Mouse (Mus musculus) megakaryocyte, adult 5-6 weeks (primary cell): ENCODE measurements around the gene Srgap3. TPM values are rescaled to one million over a fixed set of nuclear protein-coding genes. Genes with fewer than 3 reads are reported as not detected.
A peak's percentile ranks its signal among the peaks of the same experiment; 100 is the strongest.

Experiments used
- ATAC-seq: 2 replicates; pipeline ENCODE4 v1.8.0; 2016; ENCODE audit warnings: mild to moderate bottlenecking, inconsistent platforms; ENCODE audit not compliant: poor library complexity, severe bottlenecking
- total RNA-seq, 2 experiments: library from RNA; stranded (forward) in 1 of 2; stranded (reverse) in 1 of 2; fragments of 153-499, 151-499 nt in 1 of 2; fragments of 221-1000, 200-1000 nt in 1 of 2; gene quantifications; 2 replicates each; pipeline versions ENCODE4 v1.2.3 to v1.2.4; 2015 to 2017

Srgap3 gene
- 3.5 and 6.1 TPM in 2 replicates for total RNA-seq (2015)
- 2.7 and 2.8 TPM in 2 replicates for total RNA-seq (2017)

DNA sequence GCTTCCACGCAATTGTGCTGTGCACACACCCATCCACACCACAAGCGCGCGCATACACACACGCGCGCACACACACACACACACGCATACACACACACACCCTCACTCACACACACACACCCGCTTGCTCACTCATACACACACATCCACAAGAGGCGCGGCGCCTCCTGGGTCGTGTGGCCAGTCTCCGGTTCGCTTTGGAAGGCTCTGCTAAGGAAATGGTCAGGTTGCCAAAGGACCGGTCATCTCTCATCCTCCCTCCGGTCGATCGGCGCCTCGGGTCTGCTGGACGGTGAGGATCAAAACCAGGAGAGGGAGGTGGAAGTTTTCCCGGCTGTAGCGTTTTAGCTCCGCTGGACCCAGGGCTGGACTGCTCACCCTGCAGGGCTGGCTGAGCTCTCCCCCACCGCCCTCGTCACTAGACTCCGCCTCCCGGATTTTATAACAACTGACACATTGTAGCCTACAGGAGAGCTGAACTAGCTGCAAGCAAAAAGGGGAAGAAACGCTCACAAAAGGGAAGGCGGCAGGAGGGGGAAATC lies at the start of gene Srgap3:
Srgap3 (minus strand) TSS at position 372 of the 542 bp plus-strand sequence.
- peak; percentile 84 for ATAC-seq

DNA sequence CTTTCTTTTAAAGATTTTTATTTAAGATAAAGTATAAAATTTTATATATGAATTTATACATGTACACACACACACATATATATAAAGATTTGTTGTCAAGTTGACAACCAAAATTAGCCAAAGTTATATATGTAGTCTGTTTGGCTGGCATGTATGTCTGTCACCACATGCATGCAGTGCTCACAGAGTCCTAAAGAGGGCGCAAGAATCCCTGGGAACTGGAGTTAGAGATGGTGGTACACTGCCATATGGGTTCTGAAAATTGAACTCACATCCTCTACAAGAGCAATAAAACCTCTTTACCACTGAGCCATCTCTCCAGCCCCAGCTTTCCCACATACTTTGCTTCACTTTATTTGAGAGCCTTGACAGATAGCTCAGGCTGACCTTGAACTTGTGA lies 48.6 kb upstream of the Srgap3 start:
- no peak for ATAC-seq

DNA sequence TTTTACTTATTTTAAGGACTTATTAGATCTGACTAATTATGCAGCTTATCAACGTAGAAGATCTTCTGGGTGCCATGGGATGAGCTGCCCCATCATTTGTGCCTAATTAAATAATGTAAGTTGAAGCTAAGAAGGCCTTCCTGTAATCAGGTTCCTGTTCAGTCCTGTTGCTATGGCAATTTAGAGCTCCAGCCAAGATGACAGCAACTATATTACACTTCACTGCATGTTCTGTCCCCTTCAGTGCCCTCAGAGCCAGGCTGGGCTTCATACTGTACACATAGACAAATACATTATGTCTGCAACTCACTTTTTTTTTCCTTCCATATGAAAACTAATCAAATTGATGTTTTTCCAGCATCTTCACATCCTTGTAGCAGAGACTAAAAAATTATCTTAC lies 43.1 kb upstream of the Srgap3 start:
- no peak for ATAC-seq

DNA sequence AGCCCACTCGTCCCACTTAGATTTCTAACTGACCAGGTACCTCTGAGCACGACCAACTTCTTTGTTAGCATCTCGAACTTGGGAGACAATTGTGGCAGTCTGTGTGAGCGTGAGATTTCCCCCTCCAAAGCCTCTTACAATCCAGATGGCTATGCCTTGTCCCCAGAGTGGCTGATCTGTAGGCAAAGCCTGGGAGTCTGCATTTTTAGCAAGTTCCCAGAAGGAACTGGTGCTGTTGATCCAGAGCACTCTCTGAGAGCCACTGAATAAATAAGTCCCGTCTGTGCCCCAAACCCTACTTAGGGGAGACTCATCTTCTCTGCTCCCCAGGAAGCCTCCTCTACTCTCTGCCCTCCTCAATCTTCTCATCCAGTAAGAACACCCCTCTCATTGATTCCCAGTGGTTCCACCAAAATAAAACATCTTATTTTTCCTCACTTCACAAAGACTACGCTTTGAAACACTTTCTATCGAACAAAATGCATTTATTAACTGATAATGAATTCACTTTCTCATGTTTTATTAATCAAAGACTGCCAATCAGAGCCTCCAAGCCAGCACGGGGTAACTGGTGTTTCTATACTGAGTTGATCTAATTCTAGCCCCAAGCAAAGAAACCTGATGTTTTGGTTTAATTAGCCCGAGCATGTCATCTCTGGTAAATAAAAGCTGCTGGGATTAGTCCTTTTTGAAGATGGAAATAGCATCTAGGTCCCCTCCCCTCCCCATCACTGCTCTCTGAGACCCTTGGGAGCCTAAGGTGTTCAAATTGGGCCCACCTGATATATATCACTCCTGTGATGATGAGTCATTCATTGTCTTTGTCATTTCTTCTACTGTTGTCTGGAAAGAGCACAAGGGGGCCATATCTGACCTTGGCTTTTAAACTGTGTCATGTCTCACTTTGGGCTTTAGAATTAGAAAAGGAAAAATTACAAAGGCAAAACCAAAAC lies 38.6 kb upstream of the Srgap3 start:
- no peak for ATAC-seq

DNA sequence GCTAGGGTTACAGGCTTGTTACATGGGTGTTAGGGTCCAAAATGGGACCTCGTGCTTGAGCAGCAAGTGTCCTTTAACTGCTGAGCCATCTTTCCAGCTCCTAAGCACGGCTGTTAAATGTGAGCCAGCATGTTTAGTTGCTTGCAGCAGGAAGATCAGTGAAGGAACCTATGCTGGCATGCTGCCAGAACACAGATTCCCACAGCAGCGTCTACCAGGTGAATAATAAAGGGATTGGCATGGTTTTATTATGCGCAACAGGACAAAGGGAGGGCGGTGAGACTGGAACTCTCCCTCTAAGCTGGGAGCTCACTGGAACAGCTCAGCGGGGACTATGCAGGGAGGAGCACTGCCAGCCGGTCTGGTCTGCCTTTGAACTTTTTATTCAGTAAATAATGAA lies 35.2 kb upstream of the Srgap3 start:
- ATAC-seq = no peak

DNA sequence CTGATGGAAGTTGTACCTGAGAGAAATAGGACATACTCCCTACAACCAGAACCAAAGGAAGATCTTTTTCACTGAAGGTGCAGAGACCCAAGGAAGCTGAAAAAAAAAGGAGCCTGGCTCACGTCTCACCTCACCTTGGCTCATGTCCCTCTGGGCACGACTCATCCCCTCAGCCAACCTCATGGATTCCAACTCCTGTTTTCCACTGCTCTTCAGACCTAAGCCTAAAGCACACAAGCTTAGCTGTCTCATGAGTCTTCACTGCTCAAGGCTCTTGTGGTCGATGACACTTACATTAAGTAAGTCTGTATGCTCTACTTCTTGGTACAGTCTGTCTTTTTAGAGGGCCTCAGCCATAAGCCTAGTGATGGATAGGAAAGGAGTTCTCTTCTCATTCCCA lies 31.9 kb upstream of the Srgap3 start:
- no peak for ATAC-seq

DNA sequence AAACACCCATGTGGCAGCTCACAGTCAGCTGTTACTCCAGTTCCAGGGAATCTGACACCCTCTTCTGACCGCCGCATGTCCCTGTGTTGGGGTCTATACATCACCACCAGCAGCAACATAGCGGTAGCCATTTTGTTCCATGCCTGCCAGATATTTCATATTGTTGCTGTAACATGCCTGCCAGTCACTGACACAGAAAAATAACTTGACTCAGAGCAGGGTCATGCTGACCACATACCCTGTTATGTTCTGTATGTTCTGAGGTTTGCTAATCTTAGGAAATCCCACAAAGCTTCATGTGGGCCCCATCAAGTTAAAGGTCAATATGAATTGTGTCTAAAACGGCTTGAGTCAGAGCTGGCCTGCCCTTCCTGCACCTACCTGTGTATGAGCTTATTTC lies 30.2 kb upstream of the Srgap3 start:
- no peak for ATAC-seq

DNA sequence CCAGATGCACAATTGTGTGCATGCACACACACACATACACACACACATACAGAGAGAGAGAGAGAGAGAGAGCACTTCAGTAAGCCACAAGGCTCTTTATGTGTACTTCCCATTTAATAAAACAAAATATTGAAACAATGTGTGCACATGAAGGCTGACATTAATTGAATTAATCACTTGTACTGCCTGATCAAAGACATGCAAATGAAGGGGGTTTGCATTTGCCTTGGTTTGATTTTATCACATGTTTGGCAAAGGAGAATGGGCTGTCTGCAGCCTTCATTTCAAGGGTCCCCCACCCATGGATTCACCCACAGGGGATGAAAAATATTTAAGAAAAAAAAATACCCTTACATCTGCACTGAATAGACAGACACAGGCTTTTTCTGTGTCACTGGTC lies 29.5 kb upstream of the Srgap3 start:
- ATAC-seq = no peak

DNA sequence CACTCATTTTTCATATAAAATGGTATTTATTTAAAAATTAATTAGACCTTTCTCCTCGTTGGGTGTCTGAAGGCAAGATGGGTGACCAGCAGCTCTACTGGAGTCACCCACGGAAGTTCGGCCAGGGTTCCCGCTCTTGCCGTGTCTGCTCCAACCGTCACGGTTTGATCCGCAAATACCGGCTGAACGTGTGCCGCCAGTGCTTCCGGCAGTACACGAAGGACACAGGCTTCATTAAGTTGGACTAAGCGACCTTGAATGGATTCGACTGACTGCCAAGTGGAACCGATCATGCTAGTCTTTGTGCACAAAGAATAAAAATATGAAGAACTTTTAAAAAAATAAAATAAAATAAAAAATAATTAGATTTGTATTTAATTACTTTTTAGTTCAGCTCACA lies 29.1 kb upstream of the Srgap3 start:
- ATAC-seq = no peak

DNA sequence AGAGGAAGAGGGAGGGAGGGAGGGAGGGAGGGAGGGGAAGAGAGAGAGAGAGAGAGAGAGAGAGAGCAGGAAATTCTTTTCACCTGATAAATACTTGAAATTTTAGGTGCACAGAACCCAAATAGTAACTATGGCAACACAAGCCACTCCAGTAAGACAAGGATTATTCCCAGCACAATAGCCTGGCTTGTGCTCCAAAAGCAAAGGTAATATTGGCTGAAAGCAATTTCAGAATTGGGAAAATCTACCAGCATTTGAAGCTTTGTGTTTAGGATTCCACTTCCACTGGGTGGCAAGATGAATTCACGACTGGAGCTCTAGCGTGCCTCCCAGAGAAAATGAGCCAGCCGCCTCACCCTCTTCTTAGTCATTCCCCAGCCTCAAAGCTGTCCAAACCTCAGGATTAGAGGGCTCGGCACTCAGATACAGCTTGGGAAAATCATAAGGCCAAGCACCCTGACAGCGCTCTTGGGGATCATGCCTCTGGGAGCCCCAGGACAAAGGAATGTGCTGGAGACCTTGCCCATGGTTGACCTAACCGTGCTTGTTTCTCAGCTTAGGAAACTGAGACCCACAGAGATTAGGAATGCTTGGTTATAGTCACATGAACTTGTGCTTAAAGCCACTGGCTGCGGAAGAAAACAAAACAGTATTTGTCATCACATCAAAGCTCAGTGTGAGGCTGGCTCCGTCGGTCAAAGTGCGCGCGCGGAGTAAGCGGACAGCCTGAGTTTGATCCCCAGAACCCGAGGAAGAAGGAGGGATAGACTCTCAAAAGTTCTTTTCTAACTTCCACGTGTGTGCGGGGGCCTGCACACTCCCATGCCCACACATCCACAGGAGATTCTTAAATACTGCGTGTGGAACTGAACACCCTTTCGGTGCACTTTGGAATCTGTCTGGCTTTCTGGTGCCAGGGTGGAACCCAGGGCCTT lies 27.0 kb upstream of the Srgap3 start:
- ATAC-seq = no peak

DNA sequence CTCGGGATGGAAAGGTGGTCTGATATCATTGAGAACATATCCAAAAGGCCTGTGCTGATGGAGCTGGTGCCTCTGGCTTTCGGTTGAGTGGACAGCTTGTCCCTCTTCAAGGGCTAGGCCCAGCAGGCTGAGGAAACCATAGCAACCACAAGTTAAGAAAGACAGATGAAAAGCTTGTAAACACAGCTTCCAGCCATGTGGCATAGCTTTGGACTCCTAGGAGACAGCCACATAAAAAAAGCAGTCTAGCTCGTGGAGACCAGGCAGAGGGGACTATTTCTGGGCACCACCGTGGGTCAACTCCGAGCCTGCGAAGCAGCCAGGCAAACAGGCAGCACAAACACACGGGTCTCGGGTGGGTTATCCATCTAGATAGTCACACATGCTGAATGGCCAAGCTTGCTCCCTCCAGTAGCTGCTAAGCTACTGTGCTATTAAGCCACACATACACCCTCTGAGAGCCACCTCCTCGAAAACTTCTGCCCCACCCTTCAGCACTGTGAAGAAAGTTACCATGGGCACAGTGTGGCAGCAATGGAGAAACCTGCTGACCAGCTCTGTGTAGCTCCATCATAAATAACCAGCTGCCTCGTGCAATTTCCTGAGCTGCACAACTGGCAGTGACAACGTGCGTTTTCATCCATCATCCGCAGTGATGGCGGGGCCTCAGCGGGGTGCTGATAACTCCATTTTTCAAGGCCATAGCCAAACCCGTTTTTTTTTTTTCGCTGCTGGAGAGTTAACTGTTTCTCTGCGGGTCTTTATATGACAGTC lies 26.0 kb upstream of the Srgap3 start:
- ATAC-seq = no peak

DNA sequence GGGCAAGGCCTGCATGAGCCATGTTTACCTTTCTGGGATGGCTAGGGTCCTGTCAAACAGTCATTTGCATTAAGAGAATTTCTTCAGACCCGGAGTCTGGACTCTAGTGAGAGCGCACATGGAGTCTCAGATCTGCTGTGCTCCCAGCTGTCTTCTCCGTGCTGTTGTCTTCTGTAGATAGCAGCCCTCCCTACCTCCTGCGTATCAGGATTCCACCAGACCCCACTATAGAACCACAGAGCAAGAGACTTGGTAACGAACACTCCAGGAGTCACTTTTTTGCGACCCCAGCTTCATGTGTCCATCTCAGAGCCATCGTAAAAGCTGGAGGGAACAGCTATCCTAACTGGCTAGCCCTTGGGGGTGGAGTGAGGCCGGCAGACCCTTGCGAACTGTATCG lies 25.1 kb upstream of the Srgap3 start:
- ATAC-seq = no peak

DNA sequence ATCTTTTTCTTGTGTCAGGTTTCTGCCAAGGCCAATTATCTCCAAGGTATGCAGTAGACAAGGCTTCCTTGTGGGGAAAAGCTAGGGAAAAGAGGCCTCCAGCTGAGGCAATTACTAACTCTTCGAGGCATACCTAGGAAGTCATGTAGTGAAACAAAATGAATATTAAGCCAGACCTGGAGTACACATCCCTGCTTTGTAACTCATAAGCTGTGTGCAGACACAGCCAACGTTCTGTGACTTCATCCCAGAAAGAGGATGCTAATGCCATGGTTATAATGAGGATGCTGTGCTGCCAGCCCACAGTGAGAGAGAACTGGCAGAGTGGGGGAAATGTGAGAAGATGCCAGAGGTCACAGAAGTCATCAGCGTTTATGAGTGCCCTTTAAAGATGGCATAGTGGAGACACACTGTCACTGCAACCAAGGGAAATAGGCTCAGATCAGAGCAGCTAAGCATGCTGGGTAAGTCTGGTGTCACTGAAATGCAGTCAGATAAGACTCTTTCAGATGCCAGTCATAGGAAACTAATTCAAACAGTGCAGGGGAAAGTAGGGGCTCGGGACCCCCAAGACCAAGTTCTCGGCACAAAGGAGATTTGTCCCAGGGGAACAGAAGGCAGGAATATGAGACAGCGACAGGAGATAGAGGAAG lies 24.2 kb upstream of the Srgap3 start:
- ATAC-seq = no peak

DNA sequence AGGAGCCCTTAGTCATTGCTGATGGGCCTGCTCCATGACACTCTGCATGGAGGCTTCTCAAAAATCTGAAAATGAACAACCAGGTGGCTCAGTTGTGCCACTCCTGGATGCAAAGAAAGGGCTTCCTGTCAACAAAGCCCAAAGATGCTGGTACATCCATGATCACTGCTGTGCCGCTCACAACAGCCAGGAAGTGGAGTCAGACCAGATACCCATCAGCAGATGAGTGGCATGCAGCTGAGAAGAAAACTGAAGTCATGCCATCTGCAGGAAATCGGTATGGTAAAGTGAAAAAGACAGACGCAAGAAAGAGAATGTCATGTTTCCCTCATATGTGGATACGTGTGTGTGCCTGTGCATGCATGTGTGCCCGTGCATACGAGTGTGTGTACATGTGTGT lies 20.3 kb upstream of the Srgap3 start:
- ATAC-seq = no peak

DNA sequence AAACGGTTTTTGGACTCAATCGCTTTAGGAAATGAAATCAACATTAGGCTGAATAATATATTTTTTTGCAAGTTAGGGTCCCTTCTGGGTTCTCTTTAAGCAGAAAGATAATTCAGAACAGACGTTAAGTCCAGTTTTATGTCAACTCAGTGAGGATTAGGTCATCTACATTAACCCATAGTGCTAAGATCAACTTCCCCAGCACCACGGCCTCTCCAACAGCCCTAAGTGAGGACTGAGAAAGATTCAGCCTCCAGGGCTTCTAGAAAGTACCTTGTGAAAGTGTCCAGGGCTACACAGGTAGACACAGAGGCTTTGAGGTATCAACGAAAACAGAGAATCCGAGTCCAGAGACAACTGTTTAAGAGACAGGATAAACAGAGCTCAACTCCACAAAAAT lies 11.3 kb upstream of the Srgap3 start:
- no peak for ATAC-seq

DNA sequence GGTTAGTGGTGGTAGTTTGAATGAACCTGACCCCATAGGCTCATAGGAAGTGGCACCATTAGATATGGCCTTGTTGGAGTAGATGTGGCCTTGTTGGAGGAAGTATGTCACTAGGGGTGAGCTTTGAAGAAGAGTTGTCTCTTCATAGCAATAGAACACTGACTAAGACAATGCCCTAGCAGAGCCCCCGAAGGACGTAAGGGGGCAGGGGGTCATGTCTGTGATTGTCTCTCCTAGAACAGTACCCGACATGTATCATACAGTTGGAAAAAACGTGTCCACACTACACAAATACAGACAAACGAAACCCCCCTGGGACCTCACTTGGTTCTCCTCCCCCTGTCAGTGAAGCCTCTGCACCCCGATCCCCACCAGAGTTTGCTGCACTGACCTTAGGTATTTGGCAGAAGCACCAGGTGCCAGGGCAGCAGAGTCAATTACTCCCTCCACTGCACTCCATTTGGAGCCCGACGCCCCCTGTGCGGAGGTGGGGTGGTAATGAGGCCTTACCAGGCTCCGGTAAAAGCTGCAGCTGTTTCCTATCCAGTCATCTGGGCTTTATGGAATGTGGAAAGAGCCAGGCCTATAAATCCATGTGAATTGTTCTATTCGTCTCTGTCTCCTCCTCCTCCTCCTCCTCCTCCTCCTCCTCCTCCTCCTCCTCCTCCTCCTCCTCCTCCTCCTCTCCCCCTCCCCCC lies 10.7 kb upstream of the Srgap3 start:
- no peak for ATAC-seq

DNA sequence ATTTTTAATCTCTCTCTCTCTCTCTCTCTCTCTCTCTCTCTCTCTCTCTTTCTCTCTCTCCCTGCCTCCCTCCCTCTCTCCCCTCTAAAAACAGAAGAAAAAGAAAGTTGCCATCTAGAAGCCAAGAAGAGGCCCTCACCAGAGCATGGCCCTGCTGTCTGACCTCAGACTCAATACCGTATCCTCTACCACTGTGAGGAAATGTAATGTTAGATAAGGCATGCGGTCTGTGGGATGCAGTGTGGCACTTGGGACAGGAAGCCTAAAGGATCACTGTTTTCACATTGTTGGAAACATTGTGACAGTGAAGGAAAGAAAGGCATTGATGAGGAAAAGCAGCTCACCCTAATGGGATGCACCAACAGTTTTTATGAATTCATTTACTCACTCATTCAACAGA lies 8.7 kb upstream of the Srgap3 start:
- ATAC-seq = no peak

DNA sequence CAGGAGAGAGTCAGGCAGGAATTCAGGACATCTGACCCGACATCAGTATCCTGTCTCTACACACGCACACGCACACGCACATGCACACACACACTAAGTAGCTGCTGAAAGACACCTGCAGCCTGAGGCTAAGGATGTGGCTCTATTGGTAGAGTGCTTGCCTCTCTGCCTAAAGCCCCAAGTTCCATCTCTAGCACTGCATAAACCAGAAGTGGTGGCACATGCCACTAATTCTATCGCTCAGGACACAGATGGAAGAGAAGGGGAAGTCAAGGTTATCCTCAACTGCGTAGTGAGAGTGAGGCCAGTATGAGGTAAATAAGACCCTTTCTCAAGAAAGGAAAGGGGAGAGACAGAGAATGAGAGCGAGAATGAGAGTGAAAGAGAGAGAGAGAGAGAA lies 6.8 kb upstream of the Srgap3 start:
- peak; percentile 41; the same call in 1 of the 2 replicates for ATAC-seq

DNA sequence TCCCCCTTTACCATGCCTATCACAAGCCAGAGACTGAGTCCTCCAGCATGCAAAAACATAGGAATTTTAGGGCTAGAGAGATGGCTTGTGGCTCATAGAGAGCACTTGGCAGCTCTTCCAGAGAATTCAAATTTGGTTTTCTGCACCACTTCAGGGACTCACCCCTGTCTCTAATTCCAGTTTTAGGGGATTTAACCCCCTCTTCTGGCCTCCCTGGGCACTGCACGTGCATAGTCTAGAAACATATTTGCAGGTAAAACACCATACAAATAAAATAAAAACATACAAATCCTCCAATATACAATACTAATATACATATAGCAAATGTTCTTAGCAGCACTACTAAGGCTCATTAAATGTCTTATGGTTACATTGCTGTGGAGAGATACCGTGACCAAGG lies 4.2 kb upstream of the Srgap3 start:
- ATAC-seq = no peak
